Mouse (Mus musculus) MEL-GATA-1-ER (cell line): ENCODE measurements around the gene Rab3b.

Source experiments
- DNase-seq: peaks from one replicate; pipeline ENCODE4 v3.0.0-alpha.2; 2012; ENCODE audit warnings: low read depth; ENCODE audit errors: extremely low read depth

Gene Rab3b

GRCm38 (mm10) chr4:108950201-108950600 is 71.3 kb downstream of the Rab3b start:
- no peak for DNase-seq

DNA sequence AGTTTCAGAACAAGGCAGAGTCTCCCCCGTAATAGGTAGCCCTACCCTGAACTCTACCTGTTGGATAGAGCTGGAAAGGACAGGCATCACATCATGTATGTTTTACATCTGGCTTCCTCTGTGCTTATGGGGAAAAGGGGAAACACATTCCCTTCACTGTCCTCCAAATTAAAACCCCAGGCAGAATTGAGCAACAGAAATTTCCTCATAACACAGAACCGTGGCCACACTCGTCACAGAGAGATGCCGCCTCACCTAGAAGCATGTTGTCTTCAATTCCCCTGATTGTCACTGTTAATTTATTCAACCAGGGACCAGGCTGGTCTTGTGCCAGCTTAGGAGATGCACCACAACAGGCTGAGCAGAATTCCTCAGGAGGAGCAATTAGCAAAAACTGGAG is 72.8 kb downstream of the Rab3b start:
- no peak for DNase-seq

GRCm38 (mm10) chr4:108959696-108960095 is 80.8 kb downstream of the Rab3b start:
- no peak for DNase-seq

- peak; percentile 12 for DNase-seq
Observed at GRCm38 (mm10) chr4:108960619-108961460, 82.0 kb downstream of the Rab3b start.

DNA sequence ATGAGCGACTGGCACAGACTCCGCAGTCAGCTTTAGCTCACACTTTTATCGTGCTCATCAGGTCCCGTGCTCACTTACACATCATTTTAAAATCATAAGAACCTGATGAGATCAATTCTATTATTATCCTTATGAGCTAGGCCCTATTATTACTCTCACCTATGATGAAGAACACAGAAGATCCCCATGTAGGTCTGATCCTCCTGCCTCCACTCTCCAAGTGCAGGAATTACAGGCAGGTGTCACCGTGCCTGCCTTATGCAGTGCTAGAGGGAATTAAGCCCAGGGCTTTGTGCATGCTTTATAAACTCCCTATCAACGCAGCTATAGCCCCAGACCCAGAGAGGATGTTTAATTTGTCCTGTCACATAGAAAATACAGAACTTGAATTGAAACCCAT is 84.2 kb downstream of the Rab3b start:
- DNase-seq, result no peak

GRCm38 (mm10) chr4:108969517-108969916 is 90.7 kb downstream of the Rab3b start:
- no peak for DNase-seq

DNA sequence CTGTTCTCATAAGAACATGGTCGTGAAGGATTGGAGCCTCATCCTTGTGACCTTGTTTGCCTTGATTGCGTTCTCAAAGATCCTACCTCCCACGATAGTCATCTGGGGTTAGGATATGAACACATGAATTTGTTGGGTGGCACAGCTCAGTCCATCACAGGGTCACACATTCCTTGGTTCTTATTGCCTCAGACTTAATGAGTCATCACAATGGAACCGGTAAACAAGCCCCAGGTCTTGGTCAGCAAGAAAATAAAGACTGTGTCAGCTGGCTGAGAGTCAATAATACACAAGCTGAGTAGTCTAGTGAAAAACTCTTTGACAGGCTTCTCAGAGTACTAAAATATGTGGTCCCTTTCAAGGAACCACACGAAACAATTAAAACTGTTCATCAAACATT is 92.2 kb downstream of the Rab3b start:
- no peak for DNase-seq

GRCm38 (mm10) chr4:108976458-108977071 is 97.7 kb downstream of the Rab3b start:
- peak; percentile 20 for DNase-seq

GRCm38 (mm10) chr4:108986833-108987472 is 108.1 kb downstream of the Rab3b start:
- DNase-seq, result no peak

GRCm38 (mm10) chr4:108987473-108987842 is 108.6 kb downstream of the Rab3b start:
- DNase-seq, result no peak

GRCm38 (mm10) chr4:108989430-108989829 is 110.6 kb downstream of the Rab3b start:
- DNase-seq, result no peak

- DNase-seq, result no peak
Observed at GRCm38 (mm10) chr4:108990032-108990431, 111.2 kb downstream of the Rab3b start.

DNA sequence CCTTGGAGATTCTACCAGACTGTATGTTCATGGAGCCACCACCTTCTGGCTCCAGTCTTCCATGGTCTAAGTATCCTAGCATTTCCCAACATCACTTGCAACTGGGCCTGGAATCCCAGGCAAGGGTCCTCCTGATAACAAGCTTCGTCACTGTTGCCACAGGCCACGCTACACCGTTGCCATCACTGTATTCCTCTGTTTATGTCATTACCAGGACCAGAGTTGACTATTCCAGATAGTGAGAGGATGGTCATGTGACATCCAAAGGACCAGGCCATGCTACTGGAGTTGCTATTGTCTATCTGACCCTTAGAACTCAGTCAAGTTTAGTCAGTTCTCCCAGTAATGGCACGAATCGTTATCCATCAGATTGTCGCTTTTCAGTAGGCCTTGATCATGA is 111.7 kb downstream of the Rab3b start:
- DNase-seq, result no peak

GRCm38 (mm10) chr4:108991811-108992210 is 112.9 kb downstream of the Rab3b start:
- DNase-seq, result no peak
